Mouse (Mus musculus) thymus, adult 2 months (tissue): ENCODE results near the gene Rras. TPM values are rescaled to one million over a fixed set of nuclear protein-coding genes. Genes with fewer than 3 reads are reported as not detected.
A peak's percentile ranks its signal among the peaks of the same experiment; 100 is the strongest.

Experiments used
- DNase-seq: peaks from one replicate; pipeline ENCODE4 v3.0.0; 2021
- H3K27ac ChIP-seq: fragments of 200-500 bp; 2 replicates; pipeline ENCODE4 v1.5.1; 2012; ENCODE audit warnings: low read length, control low read depth; ENCODE audit not compliant: control insufficient read depth, insufficient read depth
- H3K27me3 ChIP-seq: fragments of 200-500 bp; 2 replicates; pipeline ENCODE4 v1.6.1; 2012; ENCODE audit warnings: mild to moderate bottlenecking, low read length, moderate library complexity, mixed read lengths; ENCODE audit not compliant: control insufficient read depth, insufficient read depth
- H3K36me3 ChIP-seq: fragments of 200-500 bp; 2 replicates; pipeline ENCODE4 v1.6.1; 2012; ENCODE audit warnings: mild to moderate bottlenecking, low read length, moderate library complexity; ENCODE audit not compliant: control insufficient read depth, insufficient read depth
- H3K4me1 ChIP-seq: fragments of 200-500 bp; replicated peaks from 2 replicates; pipeline ENCODE4 v1.6.1; 2012; ENCODE audit warnings: low read length; ENCODE audit not compliant: control insufficient read depth, insufficient read depth
- H3K4me3 ChIP-seq: fragments of 200-500 bp; 2 replicates; pipeline ENCODE4 v1.5.1; 2012; ENCODE audit warnings: mild to moderate bottlenecking, low read length, control low read depth, moderate library complexity; ENCODE audit not compliant: control insufficient read depth, insufficient read depth
- CTCF ChIP-seq: fragments of 200-500 bp; IDR thresholded peaks from 2 replicates; pipeline ENCODE4 v1.5.1; 2012; ENCODE audit warnings: mild to moderate bottlenecking, control low read depth, low read length, moderate library complexity, borderline replicate concordance; ENCODE audit not compliant: control insufficient read depth, poor library complexity, insufficient read depth; ENCODE audit errors: extremely low read depth
- POLR2A ChIP-seq: fragments of 200-500 bp; IDR thresholded peaks from 2 replicates; pipeline ENCODE4 v1.6.1; 2012; ENCODE audit warnings: mild to moderate bottlenecking, low read length, control low read depth, moderate library complexity; ENCODE audit not compliant: control insufficient read depth, poor library complexity, insufficient read depth; ENCODE audit errors: extremely low read depth
- WGBS: fragments of 180-500 bp; shearing (Covaris S2); methylation state at CpG from one replicate; pipeline ENCODE4 v1.1.7; 2018; 5-methylcytosine and 5-hydroxymethylcytosine counted together
- polyA plus RNA-seq: library from polyadenylated mRNA; depleted of rRNA; stranded (reverse); fragments of >200 nt; gene quantifications from 2 replicates; pipeline ENCODE4 v1.2.3, GENCODE M21; 2012; rRNA removed

Gene Rras
- 41.7 and 62.3 TPM in 2 replicates for polyA plus RNA-seq

- TF ChIP-seq POLR2A (no peak), CTCF (no peak)
- DNase-seq = peak; percentile 81
- Histone ChIP-seq H3K36me3 (peaks cover 1% of the 10 kb centered on the region; the same call in 1 of the 2 replicates), H3K27me3 (no peaks in the 10 kb centered on the region), H3K27ac (peak within 1 kb of the TSS; percentile 64; the same call in 1 of the 2 replicates), H3K4me3 (peak within 1 kb of the TSS; percentile 63), H3K4me1 (peaks cover 3% of the 10 kb centered on the region)
- under 1% methylated on average over 36 of the region's 36 CpGs for WGBS
These were observed at the start of gene Rras for GRCm38 (mm10) chr7:45017242-45018061. TSS of gene Rras (plus strand) at chr7:45017961.

- no peaks in the 10 kb centered on the region; the same call in 1 of the 2 replicates for H3K27me3 ChIP-seq
- H3K27ac ChIP-seq = no peak overlapping the region
- DNase-seq = peak; percentile 69
- no peaks in the 10 kb centered on the region for H3K36me3 ChIP-seq
- H3K4me3 ChIP-seq = peak overlapping the region; percentile 57
- 2% methylated on average over 36 of the region's 36 CpGs for WGBS
- peaks cover 13% of the 10 kb centered on the region for H3K4me1 ChIP-seq
- TF ChIP-seq POLR2A (peak; percentile 20; the same call in 1 of the 2 replicates), CTCF (no peak)
These were observed 47.5 kb upstream of the Rras start for GRCm38 (mm10) chr7:44970231-44970691.

- TF ChIP-seq CTCF (no peak), POLR2A (no peak)
- no peak overlapping the region for H3K27ac ChIP-seq
- DNase-seq = no peak
- 77% methylated on average over 7 of the region's 7 CpGs for WGBS
- no peaks in the 10 kb centered on the region; the same call in 1 of the 2 replicates for H3K27me3 ChIP-seq
- H3K36me3 ChIP-seq = no peaks in the 10 kb centered on the region
- H3K4me3 ChIP-seq = no peak overlapping the region
- peaks cover 13% of the 10 kb centered on the region for H3K4me1 ChIP-seq
These were observed 46.6 kb upstream of the Rras start for GRCm38 (mm10) chr7:44971142-44971541.

- Histone ChIP-seq H3K27ac (no peak overlapping the region), H3K4me1 (peaks cover 13% of the 10 kb centered on the region), H3K4me3 (no peak overlapping the region), H3K27me3 (no peaks in the 10 kb centered on the region; the same call in 1 of the 2 replicates), H3K36me3 (peaks cover 14% of the 10 kb centered on the region)
- DNase-seq = no peak
- no peak for TF ChIP-seq CTCF
- no peak for TF ChIP-seq POLR2A
- 69% methylated on average over 14 of the region's 14 CpGs for WGBS
These were observed 44.2 kb upstream of the Rras start for GRCm38 (mm10) chr7:44973415-44974130.

- Histone ChIP-seq H3K27me3 (no peaks in the 10 kb centered on the region; the same call in 1 of the 2 replicates), H3K4me1 (peaks cover 13% of the 10 kb centered on the region), H3K36me3 (peaks cover 19% of the 10 kb centered on the region), H3K27ac (no peak within 1 kb of the TSS), H3K4me3 (no peak within 1 kb of the TSS)
- WGBS = 27% methylated on average over 22 of the region's 22 CpGs
- no peak for TF ChIP-seq POLR2A
- TF ChIP-seq CTCF = no peak
- DNase-seq = no peak
These were observed 43.2 kb upstream of the Rras start, which contains the start of gene Cpt1c for GRCm38 (mm10) chr7:44974383-44975116. TSS of gene Cpt1c (minus strand) at chr7:44974851.

- WGBS = 70% methylated on average over 6 of the region's 6 CpGs
- TF ChIP-seq CTCF = no peak
- no peak for TF ChIP-seq POLR2A
- Histone ChIP-seq H3K4me1 (peaks cover 13% of the 10 kb centered on the region), H3K27ac (no peak overlapping the region), H3K36me3 (peaks cover 19% of the 10 kb centered on the region), H3K27me3 (no peaks in the 10 kb centered on the region; the same call in 1 of the 2 replicates), H3K4me3 (no peak overlapping the region)
- no peak for DNase-seq
These were observed 42.7 kb upstream of the Rras start for GRCm38 (mm10) chr7:44975117-44975419.
